Mouse (Mus musculus): ENCODE measurements around the gene Rps6kb2. TPM values are rescaled to one million over a fixed set of nuclear protein-coding genes. Genes with fewer than 3 reads are reported as not detected.

Gene Rps6kb2
- polyA plus RNA-seq (2012; rRNA removed) = 93.6 and 95.0 TPM in 2 replicates

DNA sequence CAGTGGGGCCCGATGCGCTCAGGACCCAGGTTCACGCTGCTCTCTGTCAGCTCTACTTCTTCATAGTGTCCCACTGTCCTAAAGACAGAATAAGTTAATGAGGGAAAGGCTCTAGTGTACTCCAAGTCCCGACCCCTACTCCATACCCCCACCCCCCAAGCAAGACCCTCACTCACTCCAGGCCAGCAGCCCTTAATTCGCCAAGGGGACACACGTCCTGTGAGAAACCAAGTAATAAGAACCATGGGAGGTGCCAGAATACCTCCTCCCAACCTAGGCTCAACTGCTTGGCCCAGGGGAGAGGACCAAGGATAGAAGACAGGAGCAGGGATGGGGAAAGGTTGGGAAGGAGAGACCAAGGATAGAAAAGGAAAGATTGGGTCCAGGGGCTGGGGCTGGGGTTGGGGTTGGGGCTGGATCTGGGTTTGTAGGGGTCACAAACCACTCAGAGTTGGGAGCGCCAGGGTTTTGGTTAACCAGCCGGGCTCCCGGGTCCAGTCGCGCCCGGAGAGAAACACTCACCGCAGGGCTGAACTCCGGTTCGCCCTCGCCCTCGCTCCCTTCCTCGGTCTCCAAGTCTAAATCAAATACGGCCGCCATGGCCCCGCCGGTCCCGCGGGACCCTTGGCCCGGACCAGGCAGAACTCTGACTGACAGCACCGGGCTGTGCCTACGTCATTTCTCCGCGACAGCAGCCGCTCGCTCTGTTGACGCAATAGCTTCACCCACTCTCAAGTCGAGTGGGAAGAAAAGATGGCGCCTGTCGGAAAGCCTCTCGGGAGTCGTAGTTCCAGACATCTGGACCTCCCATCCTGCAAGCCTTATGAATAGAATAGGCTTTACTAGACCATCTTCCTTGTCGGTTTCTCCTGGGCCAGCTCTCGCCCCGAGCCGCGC lies at the start of gene Rps6kb2:
Gene Rps6kb2 (minus strand): TSS at position 709 of the 897 bp plus-strand sequence.
- peak; percentile 97 for DNase-seq
- TF ChIP-seq POLR2A (IDR thresholded peaks at IDR 0.05; ENCODE audit: borderline replicate concordance, insufficient read depth, low read length) (peak; percentile 71; the same call in 1 of the 2 replicates), CTCF (IDR thresholded peaks at IDR 0.05; ENCODE audit: borderline replicate concordance, insufficient read depth, low read depth, low read length) (no peak)
- Histone ChIP-seq H3K4me3 (replicated peaks; ENCODE audit: insufficient read depth, low read depth, low read length) (peak within 1 kb of the TSS; percentile 75), H3K4me1 (ENCODE audit: control insufficient read depth, insufficient read depth, low read length) (0 out of 2 replicates have a peak, but pooled peaks cover 3% of the 10 kb centered on the region), H3K27me3 (ENCODE audit: control insufficient read depth, insufficient read depth, low read length) (no peaks in the 10 kb centered on the region), H3K27ac (ENCODE audit: insufficient read depth, low read length) (peak within 1 kb of the TSS; percentile 59)
- WGBS = 6% methylated on average over 42 of the region's 42 CpGs

DNA sequence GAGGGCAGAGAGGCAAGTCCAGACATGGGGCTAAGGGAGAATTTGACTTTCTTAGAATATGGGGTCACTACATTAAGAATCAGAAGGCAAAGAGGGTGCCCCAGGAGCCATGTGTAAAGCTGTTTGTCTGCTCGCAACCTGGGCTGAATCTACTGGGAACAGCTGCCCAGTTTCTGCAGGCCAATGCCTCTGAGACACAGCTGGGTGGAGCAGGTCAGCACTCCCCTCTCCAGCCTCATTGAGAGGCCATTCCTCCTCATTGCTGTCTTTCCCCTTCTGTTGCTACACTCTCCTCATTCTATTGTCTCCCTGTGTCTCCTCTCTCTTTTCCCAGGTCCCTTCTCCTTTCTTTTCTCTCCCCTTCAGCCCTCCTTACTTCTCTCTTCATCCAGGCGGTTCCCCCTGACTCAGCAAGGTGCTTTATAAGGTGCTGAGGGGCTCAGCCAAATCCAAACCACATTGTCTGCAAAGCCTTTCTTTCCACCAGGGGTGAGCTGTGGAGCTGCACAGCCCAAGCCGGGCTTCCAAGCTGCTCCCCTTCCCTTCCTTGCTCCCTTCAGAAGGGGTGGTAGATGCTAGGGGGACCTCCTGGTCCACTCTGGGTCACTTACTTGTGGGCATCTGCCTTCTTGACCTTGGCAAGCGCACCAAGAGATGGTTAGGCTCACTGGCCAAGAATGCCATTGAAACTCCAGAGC lies 48.9 kb upstream of the Rps6kb2 start:
- 84% methylated on average over 4 of the region's 4 CpGs for WGBS

DNA sequence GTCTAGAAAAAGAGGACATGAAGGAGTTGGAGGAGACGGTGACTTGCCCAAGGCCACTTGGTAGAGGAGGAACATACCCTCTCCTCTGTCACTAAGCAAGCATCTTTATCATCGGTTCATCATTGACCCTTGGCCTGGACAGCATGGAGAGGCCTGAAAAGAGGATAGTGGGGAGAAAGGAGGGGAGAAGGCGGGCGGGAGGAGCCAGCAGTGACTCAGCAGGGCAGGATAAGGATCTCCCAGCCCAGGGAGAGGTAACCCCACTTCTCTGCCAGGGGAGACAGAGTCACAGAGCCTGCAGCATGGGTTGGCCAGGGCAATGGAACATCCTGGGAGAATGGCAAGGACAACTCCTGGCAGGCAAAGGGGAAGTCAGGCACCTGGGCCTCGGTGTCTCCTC lies 45.4 kb upstream of the Rps6kb2 start:
- Histone ChIP-seq H3K4me3 (replicated peaks; ENCODE audit: insufficient read depth, low read depth, low read length) (no peak overlapping the region), H3K27me3 (ENCODE audit: control insufficient read depth, insufficient read depth, low read length) (no peaks in the 10 kb centered on the region), H3K27ac (ENCODE audit: insufficient read depth, low read length) (no peak overlapping the region), H3K4me1 (ENCODE audit: control insufficient read depth, insufficient read depth, low read length) (no peaks in the 10 kb centered on the region)
- WGBS = 83% methylated on average over 5 of the region's 5 CpGs
- no peak for TF ChIP-seq CTCF (IDR thresholded peaks at IDR 0.05; ENCODE audit: borderline replicate concordance, insufficient read depth, low read depth, low read length)
- no peak for TF ChIP-seq POLR2A (IDR thresholded peaks at IDR 0.05; ENCODE audit: borderline replicate concordance, insufficient read depth, low read length)
- DNase-seq = no peak

More for the DNA sequence above, 48.9 kb upstream of the Rps6kb2 start:
- no peaks in the 10 kb centered on the region; the same call in 1 of the 2 replicates for H3K27me3 ChIP-seq (ENCODE audit: control insufficient read depth, insufficient read depth, low read length)
- H3K27ac ChIP-seq (ENCODE audit: insufficient read depth, low read length) = no peak overlapping the region
- no peak overlapping the region for H3K4me3 ChIP-seq (replicated peaks; ENCODE audit: insufficient read depth, low read depth, low read length)
- peaks cover 5% of the 10 kb centered on the region for H3K4me1 ChIP-seq (ENCODE audit: control insufficient read depth, insufficient read depth, low read length)
- TF ChIP-seq CTCF (IDR thresholded peaks at IDR 0.05; ENCODE audit: borderline replicate concordance, insufficient read depth, low read depth, low read length) (no peak), POLR2A (IDR thresholded peaks at IDR 0.05; ENCODE audit: borderline replicate concordance, insufficient read depth, low read length) (no peak)
- DNase-seq = no peak

DNA sequence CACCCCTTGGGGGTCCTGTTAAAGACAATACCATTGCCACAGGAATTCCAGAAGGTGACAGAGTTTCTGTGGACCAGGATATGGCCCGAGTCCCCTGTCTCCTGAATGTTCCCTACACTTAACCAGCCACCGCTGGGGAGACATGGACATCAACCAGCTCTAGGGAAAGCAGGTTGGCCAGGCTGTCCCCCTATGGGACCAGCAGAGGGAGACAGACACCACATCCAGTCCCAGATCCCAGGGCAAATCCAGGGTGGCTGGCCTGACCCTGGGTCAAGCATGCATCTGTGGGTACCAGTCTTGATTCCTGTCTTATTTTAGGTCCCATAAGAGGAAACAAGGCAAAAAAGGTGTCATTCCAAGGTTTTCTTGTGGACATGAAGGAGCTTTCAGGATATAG lies 43.8 kb upstream of the Rps6kb2 start:
- no peak overlapping the region for H3K4me3 ChIP-seq (replicated peaks; ENCODE audit: insufficient read depth, low read depth, low read length)
- DNase-seq = peak; percentile 70 to 77
- H3K27me3 ChIP-seq (ENCODE audit: control insufficient read depth, insufficient read depth, low read length) = no peaks in the 10 kb centered on the region
- TF ChIP-seq POLR2A (IDR thresholded peaks at IDR 0.05; ENCODE audit: borderline replicate concordance, insufficient read depth, low read length) (no peak), CTCF (IDR thresholded peaks at IDR 0.05; ENCODE audit: borderline replicate concordance, insufficient read depth, low read depth, low read length) (peak; percentile 98)
- no peaks in the 10 kb centered on the region; the same call in none of the 2 replicates for H3K4me1 ChIP-seq (ENCODE audit: control insufficient read depth, insufficient read depth, low read length)
- no peak overlapping the region for H3K27ac ChIP-seq (ENCODE audit: insufficient read depth, low read length)
- WGBS = 3% methylated on average over 2 of the region's 2 CpGs

DNA sequence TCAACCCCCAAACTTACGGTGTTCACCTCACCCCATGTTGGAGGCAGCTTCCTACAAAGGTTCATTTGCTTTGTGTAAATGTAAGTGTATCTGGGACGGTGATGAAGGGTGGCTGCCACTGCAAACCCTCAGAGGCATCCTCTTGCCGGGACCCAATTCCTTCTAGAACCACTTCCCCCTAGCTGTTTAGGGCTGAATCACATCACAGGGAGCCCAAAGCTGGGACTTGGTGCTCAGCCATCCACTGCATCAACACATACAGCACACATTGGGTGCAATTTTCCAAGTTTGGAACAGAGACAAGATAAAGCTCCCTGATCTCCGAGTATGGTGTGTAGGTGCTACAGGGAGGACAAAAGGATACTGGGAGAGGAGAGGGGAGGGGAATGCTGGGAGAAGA lies 41.7 kb upstream of the Rps6kb2 start:
- H3K4me1 ChIP-seq (ENCODE audit: control insufficient read depth, insufficient read depth, low read length) = peaks cover 7% of the 10 kb centered on the region
- no peaks in the 10 kb centered on the region for H3K27me3 ChIP-seq (ENCODE audit: control insufficient read depth, insufficient read depth, low read length)
- H3K27ac ChIP-seq (ENCODE audit: insufficient read depth, low read length) = no peak overlapping the region
- no peak overlapping the region for H3K4me3 ChIP-seq (replicated peaks; ENCODE audit: insufficient read depth, low read depth, low read length)
- no peak for TF ChIP-seq POLR2A (IDR thresholded peaks at IDR 0.05; ENCODE audit: borderline replicate concordance, insufficient read depth, low read length)
- no peak for TF ChIP-seq CTCF (IDR thresholded peaks at IDR 0.05; ENCODE audit: borderline replicate concordance, insufficient read depth, low read depth, low read length)
- no peak for DNase-seq
- WGBS = 67% methylated on average over 4 of the region's 4 CpGs

DNA sequence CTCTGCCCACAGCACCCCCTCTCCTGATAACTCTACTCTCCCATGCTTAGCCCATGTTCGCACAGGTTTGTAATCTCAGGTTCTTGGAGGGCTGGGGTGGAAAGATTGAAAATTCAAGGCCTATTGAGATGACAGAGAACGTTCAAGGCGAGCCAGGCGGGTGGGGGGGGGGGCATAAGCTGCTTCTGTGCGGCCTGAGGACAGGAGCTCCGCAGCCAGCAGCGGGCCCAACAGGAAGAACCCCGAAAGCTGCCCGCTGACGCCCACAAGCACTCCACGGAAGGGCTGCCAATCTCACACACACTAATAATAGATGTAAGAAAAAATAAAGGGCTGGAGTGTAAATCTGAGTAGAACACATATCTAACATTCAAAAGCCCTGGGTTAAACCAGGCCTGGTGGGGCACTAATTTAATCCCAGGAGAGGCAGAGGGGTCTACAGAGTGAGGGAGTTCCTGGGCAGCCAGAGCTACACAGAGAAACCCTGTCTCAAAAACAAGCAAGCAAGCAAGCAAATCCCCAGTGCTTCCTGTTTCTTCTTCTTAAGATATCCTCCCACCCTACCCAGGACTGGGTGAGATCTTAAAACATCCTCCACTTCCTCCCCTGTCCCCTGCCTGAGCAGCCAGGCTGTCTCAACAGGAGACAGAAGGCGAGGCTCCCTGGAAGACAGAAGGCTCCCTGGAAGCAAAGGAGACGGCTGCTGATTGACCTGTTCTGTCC lies 40.6 kb upstream of the Rps6kb2 start:
- H3K27me3 ChIP-seq (ENCODE audit: control insufficient read depth, insufficient read depth, low read length) = no peaks in the 10 kb centered on the region
- no peak for DNase-seq
- H3K27ac ChIP-seq (ENCODE audit: insufficient read depth, low read length) = no peak overlapping the region
- 62% methylated on average over 13 of the region's 13 CpGs for WGBS
- H3K4me1 ChIP-seq (ENCODE audit: control insufficient read depth, insufficient read depth, low read length) = peaks cover 7% of the 10 kb centered on the region
- no peak for TF ChIP-seq POLR2A (IDR thresholded peaks at IDR 0.05; ENCODE audit: borderline replicate concordance, insufficient read depth, low read length)
- TF ChIP-seq CTCF (IDR thresholded peaks at IDR 0.05; ENCODE audit: borderline replicate concordance, insufficient read depth, low read depth, low read length) = no peak
- H3K4me3 ChIP-seq (replicated peaks; ENCODE audit: insufficient read depth, low read depth, low read length) = no peak overlapping the region

DNA sequence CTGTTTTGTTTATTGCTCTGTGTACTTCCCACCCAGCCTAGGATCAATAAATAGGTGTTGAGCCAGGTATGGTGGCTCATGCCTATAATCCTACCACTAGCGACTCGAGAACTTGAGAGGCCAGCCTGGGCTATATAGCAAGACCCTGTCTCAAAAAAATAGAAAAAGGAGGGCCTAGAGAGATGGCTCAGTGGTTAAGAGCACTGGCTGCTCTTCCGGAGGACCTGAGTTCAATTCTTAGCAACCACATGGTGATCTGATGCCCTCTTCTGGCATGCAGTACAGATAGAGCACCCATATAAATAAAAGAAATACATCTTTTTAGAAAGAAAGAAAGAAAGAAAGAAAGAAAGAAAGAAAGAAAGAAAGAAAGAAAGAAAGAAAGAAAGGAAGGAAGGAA lies 40.0 kb upstream of the Rps6kb2 start:
- WGBS = 64% methylated on average over 3 of the region's 3 CpGs
- H3K27ac ChIP-seq (ENCODE audit: insufficient read depth, low read length) = no peak overlapping the region

More for the DNA sequence above, 40.0 kb upstream of the Rps6kb2 start:
- Histone ChIP-seq H3K4me3 (replicated peaks; ENCODE audit: insufficient read depth, low read depth, low read length) (no peak overlapping the region), H3K27me3 (ENCODE audit: control insufficient read depth, insufficient read depth, low read length) (no peaks in the 10 kb centered on the region), H3K4me1 (ENCODE audit: control insufficient read depth, insufficient read depth, low read length) (peaks cover 7% of the 10 kb centered on the region)
- no peak for TF ChIP-seq POLR2A (IDR thresholded peaks at IDR 0.05; ENCODE audit: borderline replicate concordance, insufficient read depth, low read length)
- no peak for DNase-seq

Measured in cerebellum, adult 2 months (tissue).